Mouse (Mus musculus) forebrain, embryonic 14.5 days (tissue): ENCODE data around the gene Pitpnm3. TPM values are rescaled to one million over a fixed set of nuclear protein-coding genes. Genes with fewer than 3 reads are reported as not detected.
"Not testable (repeated sequence)": the region's sequence is repeated elsewhere in the genome, so short reads cannot be mapped to it uniquely, and the experiment has no call there.

Experiments used
- ATAC-seq: fragments of 200-750 bp; cut with Nextera tagmentation; 2 replicates; pipeline ENCODE4 v1.8.0; 2017; ENCODE audit warnings: mild to moderate bottlenecking, moderate library complexity
- DNase-seq: peaks from one replicate; pipeline ENCODE4 v3.0.0-alpha.2; 2015; ENCODE audit warnings: low spot score
- H3K27ac ChIP-seq: fragments of 300-500 bp; sonication (generic); 2 replicates; pipeline ENCODE4 v1.5.1; 2014; ENCODE audit warnings: low read depth, mild to moderate bottlenecking, control low read depth, low read length, moderate library complexity
- H3K27me3 ChIP-seq: fragments of 300-500 bp; sonication (generic); replicated peaks from 2 replicates; pipeline ENCODE4 v1.6.1; 2014; ENCODE audit warnings: low read length, control low read depth, mixed read lengths; ENCODE audit not compliant: control insufficient read depth, insufficient read depth
- H3K36me3 ChIP-seq: fragments of 300-500 bp; sonication (generic); 2 replicates; pipeline ENCODE4 v1.6.1; 2014; ENCODE audit warnings: low read length, control low read depth; ENCODE audit not compliant: control insufficient read depth, insufficient read depth
- H3K4me1 ChIP-seq: fragments of 300-500 bp; sonication (generic); 2 replicates; pipeline ENCODE4 v1.6.1; 2014; ENCODE audit warnings: antibody characterized with exemption, low read length, control low read depth; ENCODE audit not compliant: control insufficient read depth, insufficient read depth
- H3K4me2 ChIP-seq: fragments of 300-500 bp; sonication (generic); 2 replicates; pipeline ENCODE4 v1.6.1; 2014; ENCODE audit warnings: mild to moderate bottlenecking, control low read depth, low read length
- H3K4me3 ChIP-seq: fragments of 300-500 bp; sonication (generic); 2 replicates; pipeline ENCODE4 v1.5.1; 2014; ENCODE audit warnings: low read depth, low read length, control low read depth
- H3K9ac ChIP-seq: fragments of 300-500 bp; sonication (generic); 2 replicates; pipeline ENCODE4 v1.6.1; 2014; ENCODE audit warnings: mild to moderate bottlenecking, low read length, control low read depth, moderate library complexity
- H3K9me3 ChIP-seq: fragments of 300-500 bp; sonication (generic); replicated peaks from 2 replicates; pipeline ENCODE4 v1.6.1; 2016; ENCODE audit warnings: low read length, control low read depth, mixed read lengths; ENCODE audit not compliant: control insufficient read depth
- WGBS: fragments of 180-500 bp; shearing (Covaris S2); extraction: QIAGEN DNeasy Blood & Tissue Kit; methylation state at CpG from one replicate; pipeline ENCODE4 v1.1.7; 2014; 5-methylcytosine and 5-hydroxymethylcytosine counted together
- polyA plus RNA-seq: library from polyadenylated mRNA; unstranded; fragments of >200 nt; fragmentation: Nextera tagmentation; extraction: Ambion mirVana; gene quantifications from 2 replicates; pipeline ENCODE4 v1.2.1, GENCODE M21; 2014

Gene Pitpnm3
- polyA plus RNA-seq, result 0.94 and 1.4 TPM in 2 replicates

DNA sequence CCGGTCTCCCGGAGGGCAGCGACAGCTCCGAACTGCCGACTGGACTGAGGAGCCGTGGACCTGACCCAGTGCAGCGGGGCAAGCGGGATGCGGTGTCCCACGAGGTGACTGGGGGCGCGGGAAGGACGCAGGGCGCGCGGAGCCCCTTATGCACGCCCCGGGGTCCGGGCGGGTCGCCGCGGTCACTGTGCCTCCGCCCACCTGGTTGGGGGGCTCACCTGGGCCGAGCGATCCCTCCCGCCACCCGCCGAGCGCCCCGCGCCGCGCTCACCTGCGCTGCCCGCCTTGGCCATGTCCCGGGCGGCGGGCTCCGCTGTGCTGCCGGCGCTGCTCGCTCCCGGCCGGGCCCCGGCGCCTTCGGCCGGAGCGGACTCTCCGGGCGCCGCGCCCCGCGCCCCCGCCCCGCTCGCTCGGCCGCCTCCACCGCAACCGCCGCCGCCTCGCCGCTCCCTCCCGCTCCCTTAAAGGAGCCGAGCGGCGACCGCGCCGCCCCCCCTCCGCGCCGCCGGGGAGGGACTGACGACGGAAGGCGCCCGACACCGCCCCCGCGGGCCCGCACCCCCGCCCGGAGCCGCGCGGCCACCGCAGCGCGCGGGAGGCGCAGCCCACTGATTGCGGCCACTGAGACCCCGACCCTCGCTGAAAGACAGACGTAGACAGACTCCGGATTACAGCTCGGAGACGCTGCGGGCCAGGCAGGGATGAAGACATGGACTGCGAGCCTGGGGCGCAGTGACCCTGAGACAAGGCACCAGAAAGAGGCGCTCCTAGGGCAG is at the start of gene Pitpnm3:
Pitpnm3 (minus strand) TSS at position 396 of the 776 bp plus-strand sequence.
- ATAC-seq (peak; percentile 38), DNase-seq (peak; percentile 33)
- H3K9me3 ChIP-seq, result no peaks in the 10 kb centered on the region
- H3K4me2 ChIP-seq, result peak within 1 kb of the TSS; percentile 98
- H3K9ac ChIP-seq, result peak within 1 kb of the TSS; percentile 79
- peaks cover 25% of the 10 kb centered on the region for H3K27me3 ChIP-seq
- WGBS, result under 1% methylated on average over 83 of the region's 107 CpGs
- peak within 1 kb of the TSS; percentile 56 for H3K4me3 ChIP-seq
- peaks cover 14% of the 10 kb centered on the region; the same call in 1 of the 2 replicates for H3K4me1 ChIP-seq
- H3K36me3 ChIP-seq, result no peaks in the 10 kb centered on the region
- H3K27ac ChIP-seq, result no peak within 1 kb of the TSS

DNA sequence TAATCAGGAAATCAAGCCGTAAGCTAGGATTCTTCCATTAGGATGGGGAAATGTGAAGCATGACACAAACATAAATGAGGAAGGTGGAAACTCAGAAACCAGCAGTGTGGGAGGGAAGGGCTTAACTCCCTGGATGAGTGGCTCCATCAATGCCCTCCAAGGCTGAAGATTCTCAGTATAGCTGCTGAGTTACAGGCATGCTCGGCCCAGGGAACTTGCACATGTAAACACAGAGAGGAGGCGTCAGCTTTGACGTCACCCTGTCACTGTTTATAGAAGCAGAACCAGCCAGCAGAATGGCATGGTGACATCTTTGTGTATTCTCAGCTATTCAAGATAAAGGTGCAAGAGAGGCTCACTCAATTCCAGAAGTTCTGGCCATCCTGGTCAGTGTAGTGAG is 48.7 kb upstream of the Pitpnm3 start:
- no peak overlapping the region for H3K4me2 ChIP-seq
- no peak for DNase-seq
- no peak overlapping the region for H3K4me3 ChIP-seq
- 88% methylated on average over 4 of the region's 4 CpGs for WGBS
- no peak overlapping the region for H3K27ac ChIP-seq
- no peaks in the 10 kb centered on the region for H3K9me3 ChIP-seq
- no peaks in the 10 kb centered on the region for H3K27me3 ChIP-seq
- no peaks in the 10 kb centered on the region for H3K4me1 ChIP-seq
- H3K9ac ChIP-seq, result no peak overlapping the region
- H3K36me3 ChIP-seq, result peaks cover 44% of the 10 kb centered on the region
- ATAC-seq, result no peak

DNA sequence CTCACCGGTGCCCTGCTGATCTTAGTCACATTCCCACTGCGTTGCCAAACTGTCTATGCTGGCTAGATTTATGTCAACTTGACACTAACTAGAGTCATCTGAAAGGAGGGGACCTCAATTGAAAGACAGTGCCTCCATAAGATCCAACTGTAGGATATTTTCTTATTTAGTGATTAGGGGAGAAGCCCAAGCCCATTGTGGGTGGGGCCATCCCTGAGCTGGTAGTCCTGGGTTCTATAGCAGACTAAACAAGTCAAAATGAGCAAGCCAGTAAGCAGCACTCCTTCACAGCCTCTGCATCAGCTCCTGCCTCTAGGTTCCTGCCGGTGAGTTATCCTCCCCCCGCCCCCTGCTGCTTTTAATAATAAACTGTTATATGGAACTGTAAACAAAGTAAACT is 45.6 kb upstream of the Pitpnm3 start:
- H3K27me3 ChIP-seq, result no peaks in the 10 kb centered on the region
- WGBS, result 88% methylated on average over 4 of the region's 4 CpGs
- no peaks in the 10 kb centered on the region for H3K4me1 ChIP-seq
- H3K4me3 ChIP-seq, result no peak overlapping the region
- no peaks in the 10 kb centered on the region for H3K9me3 ChIP-seq
- H3K9ac ChIP-seq, result no peak overlapping the region
- DNase-seq, result no peak
- H3K36me3 ChIP-seq, result peaks cover 43% of the 10 kb centered on the region
- H3K4me2 ChIP-seq, result no peak overlapping the region
- ATAC-seq, result no peak
- no peak overlapping the region for H3K27ac ChIP-seq

DNA sequence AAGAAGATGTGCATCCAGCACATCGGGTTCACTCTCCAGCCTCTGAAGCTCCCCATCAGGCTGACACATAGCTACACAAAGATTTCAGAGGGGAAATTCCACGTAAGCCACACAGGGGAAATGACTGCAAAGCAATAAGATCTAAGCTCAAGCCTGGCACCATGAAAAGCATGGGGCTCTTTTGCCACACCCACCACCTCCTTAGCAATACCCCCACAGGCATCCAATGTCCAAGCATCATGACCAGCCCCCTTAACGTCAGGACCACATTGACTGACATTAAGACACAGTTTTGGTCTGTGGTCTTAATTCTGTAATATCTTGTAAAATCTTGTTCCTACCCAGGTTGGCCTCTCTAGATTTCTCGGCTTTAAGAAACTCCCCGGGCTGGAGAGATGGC is 45.0 kb upstream of the Pitpnm3 start:
- DNase-seq (no peak), ATAC-seq (no peak)
- H3K36me3 ChIP-seq, result peaks cover 44% of the 10 kb centered on the region
- H3K9ac ChIP-seq, result no peak overlapping the region
- H3K27me3 ChIP-seq, result no peaks in the 10 kb centered on the region
- H3K4me1 ChIP-seq, result no peaks in the 10 kb centered on the region
- no peak overlapping the region for H3K4me2 ChIP-seq
- WGBS, result 85% methylated on average over 5 of the region's 5 CpGs
- H3K27ac ChIP-seq, result no peak overlapping the region
- H3K9me3 ChIP-seq, result no peaks in the 10 kb centered on the region
- H3K4me3 ChIP-seq, result no peak overlapping the region

DNA sequence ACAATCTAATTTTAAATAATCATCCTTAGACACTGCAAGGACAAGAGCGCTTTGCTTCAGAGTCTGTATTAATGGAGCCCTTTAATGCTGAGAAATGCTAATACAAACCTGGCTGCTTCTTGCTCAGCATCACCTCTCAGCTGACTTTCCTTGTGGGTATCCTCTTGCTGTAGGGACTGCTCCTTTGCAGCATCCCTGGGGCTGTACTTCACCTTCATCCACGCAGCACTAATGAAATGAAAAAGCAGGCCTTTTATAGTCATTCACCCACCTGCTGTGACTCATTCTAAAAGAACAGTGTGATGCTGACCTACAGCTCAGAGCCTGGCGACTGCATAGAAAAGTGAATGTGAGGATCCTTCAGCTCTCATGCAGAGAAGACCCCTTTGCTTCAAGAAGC is 41.0 kb upstream of the Pitpnm3 start:
- H3K4me3 ChIP-seq, result no peak overlapping the region
- no peaks in the 10 kb centered on the region for H3K4me1 ChIP-seq
- H3K9me3 ChIP-seq, result no peaks in the 10 kb centered on the region
- peaks cover 68% of the 10 kb centered on the region for H3K36me3 ChIP-seq
- H3K9ac ChIP-seq, result no peak overlapping the region
- WGBS, result 13% methylated on average over 3 of the region's 3 CpGs
- DNase-seq (peak; percentile 61), ATAC-seq (0 out of 2 replicates have a peak, but pooled peaks have one; percentile 18)
- H3K27ac ChIP-seq, result no peak overlapping the region
- no peak overlapping the region for H3K4me2 ChIP-seq
- no peaks in the 10 kb centered on the region for H3K27me3 ChIP-seq

DNA sequence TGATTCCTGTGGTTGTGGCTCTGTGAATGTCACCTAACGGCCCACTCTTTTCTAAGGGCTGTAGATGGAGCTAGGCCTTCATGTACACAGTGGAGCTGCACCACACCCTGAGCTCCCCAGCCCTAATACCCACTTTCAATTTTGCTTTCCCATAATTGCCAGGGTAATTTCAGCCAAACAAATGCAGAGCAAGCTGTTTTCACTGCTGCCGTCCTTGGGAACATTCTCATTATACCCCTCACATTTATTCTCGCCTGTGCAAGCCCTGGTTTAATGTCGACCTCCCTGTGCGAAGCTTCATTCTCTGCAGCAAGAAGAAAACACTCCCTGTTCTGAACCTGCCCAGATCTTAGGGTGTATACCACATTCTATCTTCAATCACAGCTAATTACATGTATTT is 40.4 kb upstream of the Pitpnm3 start:
- ATAC-seq (no peak), DNase-seq (peak; percentile 25)
- H3K9me3 ChIP-seq, result no peaks in the 10 kb centered on the region
- 45% methylated on average over 5 of the region's 5 CpGs for WGBS
- no peak overlapping the region for H3K27ac ChIP-seq
- H3K4me3 ChIP-seq, result no peak overlapping the region
- no peaks in the 10 kb centered on the region for H3K4me1 ChIP-seq
- H3K4me2 ChIP-seq, result no peak overlapping the region
- peaks cover 63% of the 10 kb centered on the region for H3K36me3 ChIP-seq
- no peak overlapping the region for H3K9ac ChIP-seq
- no peaks in the 10 kb centered on the region for H3K27me3 ChIP-seq

DNA sequence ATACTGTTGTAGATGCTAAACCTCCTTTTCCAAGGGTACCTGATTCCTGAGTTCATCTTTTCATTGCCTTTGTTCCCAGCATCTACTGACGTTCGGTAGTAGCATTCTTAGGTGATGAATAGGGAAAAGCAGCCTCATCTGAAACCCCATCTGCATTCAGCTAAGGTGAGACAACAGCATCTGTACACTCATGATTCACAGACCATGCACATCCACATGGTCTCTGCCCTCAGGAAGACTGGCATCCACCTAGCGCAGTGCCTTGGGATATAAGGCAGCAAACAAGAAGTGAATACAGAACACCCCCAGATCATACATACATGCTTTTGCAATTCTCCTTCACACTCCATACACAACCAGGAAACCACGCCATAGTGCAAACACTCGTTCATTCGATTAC is 39.1 kb upstream of the Pitpnm3 start:
- DNase-seq, result no peak
- Histone ChIP-seq H3K36me3 (peaks cover 66% of the 10 kb centered on the region), H3K4me2 (no peak overlapping the region), H3K4me3 (no peak overlapping the region), H3K27me3 (no peaks in the 10 kb centered on the region), H3K9ac (no peak overlapping the region), H3K4me1 (no peaks in the 10 kb centered on the region), H3K27ac (no peak overlapping the region), H3K9me3 (no peaks in the 10 kb centered on the region)
- WGBS, result 91% methylated on average over 6 of the region's 6 CpGs
- ATAC-seq, result no peak

DNA sequence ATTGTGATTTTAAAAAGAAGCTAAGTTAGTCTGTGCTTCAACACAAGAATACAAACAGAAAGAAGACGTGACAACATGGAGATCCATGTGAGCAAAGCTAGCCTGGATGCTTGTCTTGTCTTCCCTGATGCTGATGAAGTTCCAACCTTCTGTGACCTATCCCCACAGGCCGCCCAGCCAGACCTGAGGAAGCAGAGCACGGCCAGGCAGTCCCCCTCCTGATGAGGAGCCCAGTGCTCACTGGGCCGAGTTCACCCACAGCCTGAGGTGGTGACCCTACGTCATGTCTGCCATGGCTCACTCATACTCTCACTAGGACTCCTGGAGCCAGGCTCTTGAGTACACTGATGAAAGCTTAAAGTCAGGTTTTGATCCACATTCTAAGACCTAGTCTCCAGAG is 37.9 kb upstream of the Pitpnm3 start:
- no peak for DNase-seq
- no peak overlapping the region for H3K4me3 ChIP-seq
- H3K27me3 ChIP-seq, result no peaks in the 10 kb centered on the region
- peaks cover 73% of the 10 kb centered on the region for H3K36me3 ChIP-seq
- H3K27ac ChIP-seq, result no peak overlapping the region
- no peak overlapping the region for H3K9ac ChIP-seq
- WGBS, result 92% methylated on average over 5 of the region's 5 CpGs
- H3K4me2 ChIP-seq, result no peak overlapping the region
- H3K9me3 ChIP-seq, result no peaks in the 10 kb centered on the region
- ATAC-seq, result no peak
- H3K4me1 ChIP-seq, result no peaks in the 10 kb centered on the region

DNA sequence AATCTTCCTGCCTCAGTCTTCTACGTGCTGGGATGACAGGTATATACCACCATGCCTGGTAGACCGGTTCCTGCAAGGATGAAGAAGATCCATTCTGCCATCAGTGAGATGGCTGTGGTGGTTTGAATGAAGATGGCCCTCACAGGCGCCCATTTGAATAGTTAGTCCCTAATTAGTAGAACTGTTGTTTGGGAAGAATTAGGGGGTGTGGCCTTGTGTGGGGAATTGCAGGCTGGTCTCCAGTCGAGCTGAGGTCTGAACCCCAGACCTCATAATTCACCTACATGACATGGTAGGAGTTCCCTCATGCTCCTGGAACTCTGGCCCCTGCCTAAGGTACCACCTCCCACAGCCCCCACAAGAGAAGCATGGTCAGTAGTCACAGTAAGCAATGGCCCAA is 36.3 kb upstream of the Pitpnm3 start:
- not testable (repeated sequence) for H3K27ac ChIP-seq, H3K4me2 ChIP-seq, ATAC-seq, H3K4me1 ChIP-seq, H3K9ac ChIP-seq, H3K4me3 ChIP-seq, H3K9me3 ChIP-seq, H3K27me3 ChIP-seq, DNase-seq
- H3K36me3 ChIP-seq, result peaks cover 70% of the 10 kb centered on the region
- 71% methylated on average over 4 of the region's 4 CpGs for WGBS
